Mouse (Mus musculus): ENCODE measurements at regions not wholly inside any gene's neighbourhood (a gene's known extent, or its start where the extent isn't known, plus 50 kb on each side); places are given as distances from the start of the nearest gene placed in this dataset.
A peak's percentile ranks its signal among the peaks of the same experiment; 100 is the strongest.

DNA sequence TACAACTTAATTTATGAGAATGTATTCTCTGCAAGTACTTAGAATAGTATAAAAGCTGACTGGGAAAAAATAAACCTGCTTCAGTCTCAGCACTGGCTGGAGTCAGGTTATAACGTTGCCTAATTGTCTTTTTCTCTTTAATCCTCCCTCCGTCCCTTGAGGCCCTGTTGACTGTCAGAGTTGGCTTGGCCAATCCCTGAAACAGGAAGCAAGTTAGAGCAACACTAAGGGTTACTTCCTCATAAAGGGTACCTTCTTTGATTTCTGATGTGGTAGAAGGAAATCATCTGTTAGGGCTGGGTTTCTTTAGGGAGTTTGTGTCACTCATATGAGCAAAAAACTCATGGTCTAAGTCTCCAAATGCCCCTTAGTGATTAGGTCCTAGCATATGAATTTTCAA is 69.3 kb upstream of the Adgrf1 start:
- ATAC-seq (replicated peaks in 1 of 2; ENCODE audit: insufficient read depth in 1 of 2, low FRiP score in 2 of 2, low TSS enrichment in 1 of 2, low read depth in 1 of 2, poor library complexity in 2 of 2, severe bottlenecking in 2 of 2): peak; percentile 69 to 91; a peak in 2 of 4 replicates

DNA sequence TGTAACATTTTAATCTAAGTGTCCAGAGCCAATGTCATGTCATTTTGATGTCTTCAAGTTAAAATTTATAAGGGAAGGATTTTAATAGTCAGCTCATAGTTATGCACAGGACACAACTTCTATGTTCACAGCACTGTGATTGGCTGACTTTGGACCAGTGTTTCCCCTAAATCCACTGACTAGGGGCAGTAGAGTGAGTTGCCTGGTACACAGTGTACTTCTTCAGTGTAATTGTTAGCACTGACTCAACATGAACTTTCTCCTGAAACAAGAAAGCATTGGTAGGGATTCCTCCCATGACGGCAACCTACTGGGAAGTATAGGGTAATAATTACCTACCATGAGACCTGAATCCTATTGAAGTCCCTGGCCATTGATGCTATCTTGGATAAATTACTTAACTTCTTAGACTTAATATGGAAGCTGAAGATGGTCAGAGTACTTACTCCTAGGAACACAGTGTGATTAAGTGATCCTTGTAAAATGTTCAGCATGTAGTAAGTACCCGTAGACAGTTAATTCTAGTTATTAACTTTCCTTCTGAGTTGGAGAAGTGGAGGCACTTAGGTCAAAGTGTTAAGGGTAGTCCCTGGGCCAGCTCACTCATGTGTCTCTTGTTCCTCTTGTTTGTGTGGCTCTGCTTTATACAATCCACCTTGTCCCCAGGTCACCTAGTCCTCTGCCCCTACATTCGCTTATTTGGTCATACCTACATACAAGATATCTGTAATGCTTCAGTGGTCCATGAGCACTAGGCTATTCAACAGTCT is 63.2 kb upstream of the Adgrf1 start:
- no peak for ATAC-seq (replicated peaks in 1 of 2; ENCODE audit: insufficient read depth in 1 of 2, low FRiP score in 2 of 2, low TSS enrichment in 1 of 2, low read depth in 1 of 2, poor library complexity in 2 of 2, severe bottlenecking in 2 of 2)

GRCm38 (mm10) chr17:43209727-43210126 is 60.4 kb upstream of the Adgrf1 start:
- no peak for ATAC-seq (replicated peaks in 1 of 2; ENCODE audit: insufficient read depth in 1 of 2, low FRiP score in 2 of 2, low TSS enrichment in 1 of 2, low read depth in 1 of 2, poor library complexity in 2 of 2, severe bottlenecking in 2 of 2)

DNA sequence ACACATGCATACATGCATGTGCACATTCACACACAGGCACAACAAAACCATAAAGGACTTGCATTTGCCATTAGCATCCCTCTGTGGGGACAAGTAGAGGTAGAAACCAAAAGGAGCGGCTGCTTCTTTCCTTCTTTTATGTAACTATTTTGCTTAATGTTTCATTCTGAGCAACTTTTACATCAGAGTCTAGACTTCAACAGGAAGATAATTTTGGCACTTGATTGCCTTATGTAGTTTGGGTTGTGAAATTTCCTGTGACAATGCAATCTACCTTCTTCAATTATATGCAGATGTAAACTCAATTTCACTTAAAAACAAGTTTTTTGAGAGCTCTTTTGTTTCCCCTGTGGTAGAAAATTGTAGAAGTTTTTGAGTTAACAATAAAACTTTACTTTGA is 56.1 kb upstream of the Adgrf1 start:
- ATAC-seq (replicated peaks in 1 of 2; ENCODE audit: insufficient read depth in 1 of 2, low FRiP score in 2 of 2, low TSS enrichment in 1 of 2, low read depth in 1 of 2, poor library complexity in 2 of 2, severe bottlenecking in 2 of 2): peak in 1 of 2 experiments; percentile 32; a peak in 1 of 4 replicates

DNA sequence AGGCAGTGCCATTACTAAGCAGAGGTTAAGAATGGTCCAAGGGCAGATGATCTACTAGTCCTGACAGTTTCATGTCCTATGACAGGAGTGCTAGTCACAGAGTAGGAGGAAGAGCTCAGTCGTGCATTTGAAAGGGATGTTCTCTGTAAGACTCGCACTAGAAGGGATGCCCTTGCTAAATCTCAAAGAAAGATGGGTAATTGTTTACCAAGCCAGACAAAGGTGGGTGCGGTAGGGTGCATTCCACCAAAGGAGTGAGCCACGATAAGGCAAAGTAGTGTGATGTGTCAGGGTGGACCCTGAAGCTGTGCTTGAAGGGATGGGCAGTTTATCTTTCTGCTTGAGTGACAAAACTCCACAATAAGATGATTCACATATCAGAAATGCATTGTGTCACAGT is 50.5 kb upstream of the Adgrf1 start:
- ATAC-seq (replicated peaks in 1 of 2; ENCODE audit: insufficient read depth in 1 of 2, low FRiP score in 2 of 2, low TSS enrichment in 1 of 2, low read depth in 1 of 2, poor library complexity in 2 of 2, severe bottlenecking in 2 of 2): no peak

All from hematopoietic stem cell, adult 5-6 weeks (primary cell).